Mouse (Mus musculus) lung, postnatal 0 days (tissue): ENCODE results near the gene Trpm8.

ENCODE experiments used
- CTCF ChIP-seq: IDR thresholded peaks from 2 replicates; pipeline ENCODE4 v1.5.1; 2016; ENCODE audit warnings: antibody characterized with exemption, mild to moderate bottlenecking
- EP300 ChIP-seq: IDR thresholded peaks from 2 replicates; pipeline ENCODE4 v1.6.1; 2016; ENCODE audit warnings: antibody characterized with exemption, mild to moderate bottlenecking, control low read depth

- TF ChIP-seq EP300 (no peak), CTCF (no peak)
These were observed 27.7 kb downstream of the Trpm8 start for GRCm38 (mm10) chr1:88305018-88305795.
